Mouse (Mus musculus): ENCODE data around the gene Depdc1b.

The Depdc1b gene

GRCm38 (mm10) chr13:108349624-108350023 is 33.5 kb downstream of the Depdc1b start:
- in situ Hi-C loops (cut with MboI, MseI): no loop called here

GRCm38 (mm10) chr13:108353781-108354180 is 37.6 kb downstream of the Depdc1b start:
- in situ Hi-C loops (cut with MboI, MseI): no loop called here

- in situ Hi-C loops (cut with MboI, MseI): no loop called here
These were observed 38.8 kb downstream of the Depdc1b start for GRCm38 (mm10) chr13:108354804-108355552.

DNA sequence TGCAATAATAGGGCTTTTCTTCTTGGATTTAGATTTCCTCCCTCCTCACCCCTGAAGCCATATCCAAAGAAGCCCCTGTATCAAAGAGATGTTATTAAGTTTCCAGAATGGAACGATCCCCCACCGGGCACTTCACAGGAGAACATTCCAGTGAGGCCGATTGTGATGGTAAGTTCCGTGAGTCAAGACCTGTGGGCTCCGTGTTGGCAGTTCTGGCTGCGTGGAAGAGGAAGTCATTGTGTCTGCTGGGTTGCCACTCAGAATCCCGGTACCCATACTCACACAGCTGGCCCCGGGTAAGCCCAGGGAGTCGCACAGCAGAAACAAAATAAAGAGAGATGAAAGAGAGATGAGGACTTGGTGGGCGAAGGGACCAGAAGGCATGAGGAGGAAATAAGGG is 41.2 kb downstream of the Depdc1b start:
- in situ Hi-C loops (cut with MboI, MseI): no loop called here

- in situ Hi-C loops (cut with MboI, MseI): no loop called here
These were observed 42.1 kb downstream of the Depdc1b start for GRCm38 (mm10) chr13:108358228-108358627.

DNA sequence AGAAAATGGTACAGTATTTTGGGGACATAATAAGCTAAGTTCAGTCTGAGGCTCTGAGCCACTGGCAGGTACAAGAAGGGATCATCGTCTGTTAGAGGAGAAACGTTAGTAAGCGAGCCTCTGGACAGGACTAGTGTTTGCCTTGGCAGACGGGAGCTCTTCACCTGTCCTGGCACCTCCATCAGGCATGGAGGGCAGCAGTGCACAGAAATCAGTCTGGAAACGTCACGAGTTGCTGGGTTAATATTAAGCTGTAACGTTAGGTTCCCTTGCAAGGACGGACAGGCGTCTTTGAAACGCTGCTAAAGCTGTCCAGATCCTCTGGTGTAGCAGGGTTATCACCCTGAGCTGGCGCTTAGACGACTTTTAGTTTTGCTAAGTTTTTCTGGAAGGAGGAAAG is 51.4 kb downstream of the Depdc1b start:
- in situ Hi-C loops (cut with MboI, MseI): no loop called here

DNA sequence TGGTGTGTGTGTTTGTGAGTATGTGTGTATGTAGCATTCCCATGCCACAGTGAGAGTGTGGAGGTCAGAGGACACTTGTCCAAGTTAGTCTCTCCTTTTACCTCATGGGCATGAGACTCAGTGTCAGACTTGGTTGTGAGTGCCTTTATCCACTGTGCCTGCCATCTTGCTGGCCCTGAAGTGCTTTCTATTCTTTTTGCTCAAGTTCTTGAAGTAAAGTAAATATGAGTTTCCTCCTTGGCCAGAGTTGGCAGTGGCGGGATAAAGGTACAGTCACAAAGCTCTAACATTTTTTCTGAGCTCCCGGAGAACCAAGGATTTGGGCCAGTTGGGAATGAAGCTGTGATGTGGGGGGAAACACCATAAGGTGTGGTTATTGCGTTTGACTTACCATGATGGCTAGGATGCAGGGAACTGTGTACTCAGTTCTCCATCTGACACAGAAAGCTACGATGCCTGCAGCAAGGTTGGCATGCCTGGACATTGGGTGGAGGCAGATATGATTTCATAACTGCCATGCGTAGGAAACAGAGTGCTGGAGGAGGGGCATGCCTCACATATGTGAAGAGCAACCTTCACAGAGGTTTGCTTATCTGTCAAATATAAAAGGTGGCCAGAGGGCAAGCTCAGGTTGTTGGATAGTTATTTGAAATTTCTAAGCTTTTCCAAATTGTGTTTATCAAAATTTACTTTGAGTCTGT is 54.3 kb downstream of the Depdc1b start:
- in situ Hi-C loops (cut with MboI, MseI): no loop called here

DNA sequence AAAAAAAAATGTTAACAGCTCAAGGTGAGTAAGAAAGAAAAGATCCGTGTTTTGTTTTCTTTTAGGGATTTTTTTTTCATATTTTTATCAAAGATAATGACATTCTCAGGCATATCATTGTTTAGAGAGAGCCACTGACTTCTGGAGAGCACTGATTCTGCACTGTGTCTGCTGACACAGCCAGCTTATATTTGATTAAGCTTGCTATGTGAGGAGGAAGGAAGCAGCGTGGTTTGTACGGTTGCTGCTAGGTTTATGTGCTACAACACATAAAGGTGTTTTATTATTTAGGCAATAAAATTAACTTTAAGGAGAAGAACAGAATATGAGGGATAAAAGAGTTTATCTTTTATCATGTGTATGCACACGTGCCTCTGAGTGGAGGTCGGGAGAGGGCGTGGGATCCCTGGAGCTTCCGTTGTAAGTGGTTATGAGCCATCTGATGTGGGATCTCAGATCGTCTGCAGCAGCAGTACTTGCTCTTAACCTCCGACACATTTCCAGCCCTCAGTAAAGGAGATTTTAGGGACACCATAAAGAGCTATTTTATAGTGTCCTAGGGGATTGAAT is 55.3 kb downstream of the Depdc1b start:
- in situ Hi-C loops (cut with MboI, MseI): no loop called here

GRCm38 (mm10) chr13:108373231-108373630 is 57.1 kb downstream of the Depdc1b start:
- in situ Hi-C loops (cut with MboI, MseI): no loop called here

DNA sequence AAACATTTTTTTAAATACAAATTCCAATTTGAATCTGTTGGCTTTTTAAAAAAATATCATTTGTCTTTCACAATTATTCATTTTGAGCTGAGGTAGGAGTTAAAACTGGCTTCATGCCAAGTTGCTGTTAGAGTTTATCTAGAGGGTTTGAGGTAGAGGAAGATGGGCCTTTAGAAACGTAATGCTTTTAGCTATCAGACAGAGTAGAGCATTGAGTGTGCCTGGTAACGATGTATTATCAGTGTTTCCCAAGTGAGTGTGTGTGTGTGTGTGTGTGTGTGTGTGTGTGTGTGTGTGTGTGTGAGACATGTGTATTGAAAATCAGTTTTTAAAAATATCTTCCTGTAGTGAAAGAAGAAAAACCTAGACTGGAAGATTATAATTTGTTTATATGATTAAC is 60.5 kb downstream of the Depdc1b start:
- in situ Hi-C loops (cut with MboI, MseI): no loop called here

- in situ Hi-C loops (cut with MboI, MseI): loop anchor here (10.0 kb wide), 1 partner anchor 834 kb away; no protein-coding TSS in a partner anchor
These were observed 65.0 kb downstream of the Depdc1b start for GRCm38 (mm10) chr13:108381161-108381560.

GRCm38 (mm10) chr13:108383051-108383450 is 66.9 kb downstream of the Depdc1b start:
- in situ Hi-C loops (cut with MboI, MseI): loop anchor here (10.0 kb wide), 1 partner anchor 832 kb away; no protein-coding TSS in a partner anchor

DNA sequence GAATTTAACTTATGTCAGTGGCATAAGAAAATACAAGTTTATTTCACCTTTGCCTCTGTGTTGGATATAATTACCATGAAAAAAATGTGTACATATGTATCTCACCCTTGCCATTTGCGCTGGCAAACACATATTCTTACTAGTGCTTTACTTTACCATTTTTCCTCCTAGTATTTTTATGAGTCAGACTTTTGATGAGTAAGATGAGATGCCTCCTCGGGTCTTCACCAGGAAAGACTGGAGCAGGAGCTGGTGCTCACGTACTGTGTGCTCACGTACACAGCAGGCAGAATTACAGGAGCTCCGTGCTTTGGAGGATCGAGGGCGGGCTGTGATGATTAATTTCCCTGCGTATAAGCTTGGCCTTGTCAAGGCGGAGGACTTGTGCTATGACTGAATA is 69.9 kb downstream of the Depdc1b start:
- in situ Hi-C loops (cut with MboI, MseI): loop anchor here (10.0 kb wide), 1 partner anchor 829 kb away; no protein-coding TSS in a partner anchor

- in situ Hi-C loops (cut with MboI, MseI): no loop called here
These were observed 74.4 kb downstream of the Depdc1b start for GRCm38 (mm10) chr13:108390565-108390964.

DNA sequence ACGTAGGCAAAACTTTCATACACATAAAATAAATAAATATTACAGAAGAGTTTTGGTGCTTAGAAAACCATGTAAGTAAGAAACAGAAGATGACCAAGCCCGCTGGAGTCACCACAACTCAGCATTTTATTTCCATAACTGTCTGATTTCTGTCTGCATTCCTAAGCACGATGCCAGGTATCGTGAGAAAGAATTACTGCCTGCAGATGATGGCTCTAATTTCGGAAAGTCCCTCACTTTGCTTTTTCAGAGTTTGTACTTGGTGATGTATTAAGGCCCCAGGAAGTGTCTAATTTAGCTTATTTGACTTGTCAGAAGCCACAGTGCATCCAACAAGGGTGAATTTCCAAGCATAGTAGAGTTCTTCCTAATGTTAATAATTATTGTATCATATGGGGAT is 87.1 kb downstream of the Depdc1b start:
- in situ Hi-C loops (cut with MboI, MseI): no loop called here

DNA sequence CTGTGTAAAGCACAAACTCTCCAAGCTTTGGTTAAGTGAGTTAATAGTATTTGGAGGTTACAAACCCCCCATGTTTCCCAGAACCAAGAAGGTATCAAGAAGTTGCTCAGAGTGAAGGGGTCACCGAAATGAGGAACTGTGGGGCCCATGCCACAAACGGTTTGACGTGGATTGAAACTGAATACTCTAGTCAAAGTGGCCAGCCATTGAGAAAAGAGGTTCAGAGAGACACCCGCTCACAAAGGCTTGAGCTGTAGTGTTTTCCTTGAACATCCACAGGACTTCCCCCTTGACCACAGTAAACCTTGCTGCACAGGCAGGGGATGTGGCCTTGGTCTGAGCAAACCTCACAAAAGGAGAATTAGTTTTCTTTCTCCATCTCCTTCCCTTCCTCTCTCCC is 88.2 kb downstream of the Depdc1b start:
- in situ Hi-C loops (cut with MboI, MseI): no loop called here

DNA sequence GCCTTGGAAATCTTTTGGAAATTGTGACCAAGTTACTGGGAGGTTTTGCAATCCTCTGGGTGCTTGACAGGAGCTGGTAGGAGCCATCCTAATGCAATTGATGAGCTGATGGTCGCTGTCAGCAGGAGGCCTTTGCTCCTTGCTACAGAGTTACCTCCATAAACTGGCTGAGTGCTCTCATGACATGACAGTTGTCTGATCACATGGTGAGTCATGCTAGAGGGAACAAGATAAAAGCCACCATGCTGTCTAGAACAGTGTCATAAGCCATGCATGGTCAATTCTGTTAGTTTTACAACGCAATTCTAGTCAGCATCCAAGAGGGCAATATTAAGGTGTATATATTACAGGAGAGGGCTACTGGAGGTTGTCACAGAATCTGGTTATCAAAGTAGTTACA is 99.3 kb downstream of the Depdc1b start:
- in situ Hi-C loops (cut with MboI, MseI): no loop called here

- in situ Hi-C loops (cut with MboI, MseI): no loop called here
These were observed 102.8 kb downstream of the Depdc1b start for GRCm38 (mm10) chr13:108418741-108419507.

DNA sequence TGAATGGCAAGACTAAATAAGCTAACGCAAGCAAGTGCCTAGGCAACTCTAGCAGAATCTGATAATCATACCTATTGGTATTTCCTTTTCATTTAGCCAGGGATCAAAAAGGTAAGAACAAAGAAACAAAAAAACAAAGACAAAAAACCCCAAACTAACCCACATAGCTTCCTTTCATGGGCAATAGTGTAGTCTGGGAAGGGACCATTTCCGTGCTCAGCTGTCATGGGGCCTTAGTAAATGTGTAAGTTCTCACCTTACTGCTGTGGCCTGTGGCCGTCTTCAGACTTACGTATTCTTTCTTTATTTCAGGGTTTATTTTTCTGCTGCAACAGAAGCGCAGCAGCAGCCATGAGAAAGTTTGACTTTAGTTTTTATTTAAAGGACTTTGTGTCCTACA is 110.2 kb downstream of the Depdc1b start:
- in situ Hi-C loops (cut with MboI, MseI): no loop called here

- in situ Hi-C loops (cut with MboI, MseI): no loop called here
These were observed 112.7 kb downstream of the Depdc1b start for GRCm38 (mm10) chr13:108428809-108429208.

DNA sequence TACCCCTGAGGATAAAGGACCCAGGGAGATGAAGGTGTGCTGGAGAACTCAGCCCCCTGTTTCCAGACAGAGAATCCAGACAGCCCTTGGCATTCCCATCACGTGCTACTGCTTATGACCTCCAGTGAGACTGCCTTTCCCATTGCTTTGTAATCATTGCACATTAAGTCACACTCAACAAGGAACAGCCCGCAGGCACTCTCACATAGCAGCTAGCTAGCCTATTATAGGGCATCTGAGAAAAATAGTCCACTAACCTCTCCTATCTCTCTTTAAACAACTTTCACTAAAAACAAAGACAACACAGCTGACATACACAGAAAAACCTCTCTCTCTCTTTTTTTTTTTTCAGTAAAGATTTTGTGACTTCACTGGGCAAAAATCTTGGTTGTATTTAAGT is 113.5 kb downstream of the Depdc1b start:
- in situ Hi-C loops (cut with MboI, MseI): no loop called here

DNA sequence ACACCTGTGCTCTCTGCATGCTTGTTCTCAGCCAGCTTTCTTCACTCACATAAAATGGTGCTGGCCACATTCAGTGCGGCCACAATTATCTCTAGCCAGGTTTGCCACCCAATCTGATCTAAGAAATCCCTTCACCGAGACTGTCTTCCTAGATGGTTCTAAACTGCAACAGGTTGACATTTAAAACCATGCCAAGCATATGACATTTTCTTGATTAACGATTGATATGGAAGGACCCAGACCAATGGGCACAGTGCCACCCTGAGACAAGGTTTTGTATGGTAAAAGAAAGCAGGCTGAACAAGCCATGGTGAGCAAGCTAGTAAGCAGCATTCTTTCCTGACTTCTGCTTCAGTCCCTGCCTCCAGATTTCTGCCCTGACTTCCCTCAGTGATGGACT is 115.6 kb downstream of the Depdc1b start:
- in situ Hi-C loops (cut with MboI, MseI): no loop called here

Measured in T-helper 2 cell (primary cell).